Mouse (Mus musculus) forebrain, embryonic 13.5 days (tissue): ENCODE results near the gene Dock2. TPM values are rescaled to one million over a fixed set of nuclear protein-coding genes. Genes with fewer than 3 reads are reported as not detected.

Experiments used
- ATAC-seq: fragments of 200-750 bp; cut with Nextera tagmentation; 2 replicates; pipeline ENCODE4 v1.8.0; 2017
- H3K27ac ChIP-seq: fragments of 300-500 bp; sonication (generic); 2 replicates; pipeline ENCODE4 v1.5.1; 2015; ENCODE audit warnings: inconsistent platforms, mild to moderate bottlenecking, moderate library complexity
- H3K27me3 ChIP-seq: fragments of 300-500 bp; sonication (generic); 2 replicates; pipeline ENCODE4 v1.6.1; 2015; ENCODE audit warnings: mild to moderate bottlenecking, inconsistent platforms
- H3K36me3 ChIP-seq: fragments of 300-500 bp; sonication (generic); 2 replicates; pipeline ENCODE4 v1.6.1; 2015; ENCODE audit warnings: mild to moderate bottlenecking, inconsistent platforms; ENCODE audit not compliant: poor library complexity, severe bottlenecking
- H3K4me1 ChIP-seq: fragments of 300-500 bp; sonication (generic); 2 replicates; pipeline ENCODE4 v1.6.1; 2015; ENCODE audit warnings: inconsistent platforms
- H3K4me2 ChIP-seq: fragments of 300-500 bp; sonication (generic); 2 replicates; pipeline ENCODE4 v1.6.1; 2015; ENCODE audit warnings: inconsistent platforms, mild to moderate bottlenecking, moderate library complexity
- H3K4me3 ChIP-seq: fragments of 300-500 bp; sonication (generic); 2 replicates; pipeline ENCODE4 v1.5.1; 2015; ENCODE audit warnings: mild to moderate bottlenecking, inconsistent platforms
- H3K9ac ChIP-seq: fragments of 300-500 bp; sonication (generic); 2 replicates; pipeline ENCODE4 v1.6.1; 2015; ENCODE audit warnings: mild to moderate bottlenecking, inconsistent platforms
- H3K9me3 ChIP-seq: fragments of 300-500 bp; sonication (generic); replicated peaks from 2 replicates; pipeline ENCODE4 v1.6.1; 2016; ENCODE audit warnings: inconsistent platforms
- WGBS: fragments of 180-500 bp; shearing (Covaris S2); methylation state at CpG from one replicate; pipeline ENCODE4 v1.1.7; 2015; 5-methylcytosine and 5-hydroxymethylcytosine counted together
- polyA plus RNA-seq: library from polyadenylated mRNA; unstranded; fragments of >200 nt; fragmentation: Nextera tagmentation; extraction: Ambion mirVana; gene quantifications from 2 replicates; pipeline ENCODE4 v1.2.1, GENCODE M21; 2015

Dock2 gene
- polyA plus RNA-seq, 1 experiment from 2014 or later = 0.15 TPM

GRCm38 (mm10) chr11:34377649-34378048 is 406.0 kb downstream of the Dock2 start:
- peak; percentile 62 for ATAC-seq
- H3K4me3 ChIP-seq = no peak overlapping the region
- no peak overlapping the region for H3K4me2 ChIP-seq
- H3K27ac ChIP-seq = no peak overlapping the region
- 72% methylated on average over 6 of the region's 6 CpGs for whole genome bisulfite sequencing
- peaks cover 8% of the 10 kb centered on the region; the same call in 1 of the 2 replicates for H3K4me1 ChIP-seq
- H3K36me3 ChIP-seq = no peaks in the 10 kb centered on the region
- no peaks in the 10 kb centered on the region for H3K27me3 ChIP-seq
- no peak overlapping the region for H3K9ac ChIP-seq
- H3K9me3 ChIP-seq = no peaks in the 10 kb centered on the region

GRCm38 (mm10) chr11:34375557-34375956 is 408.1 kb downstream of the Dock2 start:
- Histone ChIP-seq H3K4me3 (no peak overlapping the region), H3K36me3 (no peaks in the 10 kb centered on the region), H3K9me3 (no peaks in the 10 kb centered on the region), H3K4me2 (no peak overlapping the region), H3K4me1 (peaks cover 8% of the 10 kb centered on the region; the same call in 1 of the 2 replicates), H3K9ac (no peak overlapping the region), H3K27ac (no peak overlapping the region), H3K27me3 (no peaks in the 10 kb centered on the region)
- WGBS = 90% methylated on average over 1 of the region's 1 CpGs
- no peak for ATAC-seq

- H3K4me1 ChIP-seq = no peaks in the 10 kb centered on the region
- H3K9me3 ChIP-seq = no peaks in the 10 kb centered on the region
- H3K27ac ChIP-seq = no peak overlapping the region
- no peaks in the 10 kb centered on the region for H3K36me3 ChIP-seq
- H3K4me3 ChIP-seq = no peak overlapping the region
- H3K9ac ChIP-seq = no peak overlapping the region
- 89% methylated on average over 4 of the region's 4 CpGs for WGBS
- H3K27me3 ChIP-seq = no peaks in the 10 kb centered on the region
- no peak for ATAC-seq
- H3K4me2 ChIP-seq = no peak overlapping the region
These were observed 411.5 kb downstream of the Dock2 start for GRCm38 (mm10) chr11:34372224-34372623.

- Histone ChIP-seq H3K9me3 (no peaks in the 10 kb centered on the region), H3K4me2 (no peak overlapping the region), H3K27ac (no peak overlapping the region), H3K36me3 (no peaks in the 10 kb centered on the region), H3K4me1 (peaks cover 10% of the 10 kb centered on the region; the same call in 1 of the 2 replicates), H3K27me3 (peaks cover 5% of the 10 kb centered on the region; the same call in 1 of the 2 replicates), H3K4me3 (no peak overlapping the region), H3K9ac (no peak overlapping the region)
- 41% methylated on average over 2 of the region's 2 CpGs for WGBS
- ATAC-seq = no peak
These were observed 427.6 kb downstream of the Dock2 start for GRCm38 (mm10) chr11:34356109-34356508.

- 83% methylated on average over 12 of the region's 12 CpGs for WGBS
- no peak for ATAC-seq
- Histone ChIP-seq H3K27me3 (peaks cover 5% of the 10 kb centered on the region; the same call in 1 of the 2 replicates), H3K4me3 (no peak overlapping the region), H3K4me1 (peaks cover 10% of the 10 kb centered on the region; the same call in 1 of the 2 replicates), H3K9me3 (no peaks in the 10 kb centered on the region), H3K27ac (no peak overlapping the region), H3K9ac (no peak overlapping the region), H3K4me2 (no peak overlapping the region), H3K36me3 (no peaks in the 10 kb centered on the region)
These were observed 428.3 kb downstream of the Dock2 start for GRCm38 (mm10) chr11:34355406-34355805.

- Histone ChIP-seq H3K27me3 (peaks cover 9% of the 10 kb centered on the region; the same call in 1 of the 2 replicates), H3K4me1 (peaks cover 11% of the 10 kb centered on the region), H3K36me3 (no peaks in the 10 kb centered on the region), H3K27ac (no peak overlapping the region), H3K4me3 (no peak overlapping the region), H3K9me3 (no peaks in the 10 kb centered on the region), H3K4me2 (no peak overlapping the region), H3K9ac (no peak overlapping the region)
- 84% methylated on average over 10 of the region's 10 CpGs for WGBS
- ATAC-seq = no peak
These were observed 434.1 kb downstream of the Dock2 start for GRCm38 (mm10) chr11:34349453-34350056.

- Histone ChIP-seq H3K36me3 (no peaks in the 10 kb centered on the region), H3K4me3 (no peak overlapping the region), H3K9ac (no peak overlapping the region), H3K9me3 (no peaks in the 10 kb centered on the region), H3K27me3 (peaks cover 9% of the 10 kb centered on the region; the same call in 1 of the 2 replicates), H3K4me1 (peaks cover 18% of the 10 kb centered on the region), H3K4me2 (no peak overlapping the region), H3K27ac (no peak overlapping the region; the same call in 1 of the 2 replicates)
- ATAC-seq = peak; percentile 92
- 29% methylated on average over 4 of the region's 4 CpGs for WGBS
These were observed 435.3 kb downstream of the Dock2 start for GRCm38 (mm10) chr11:34348287-34348918.

GRCm38 (mm10) chr11:34344310-34344709 is 439.4 kb downstream of the Dock2 start:
- Histone ChIP-seq H3K27ac (0 out of 2 replicates have a peak overlapping the region, but pooled peaks have one; percentile 12), H3K36me3 (no peaks in the 10 kb centered on the region)
- peak; percentile 48 for ATAC-seq

GRCm38 (mm10) chr11:34343742-34344307 is 439.9 kb downstream of the Dock2 start:
- Histone ChIP-seq H3K27me3 (0 out of 2 replicates have a peak, but pooled peaks cover 4% of the 10 kb centered on the region), H3K9ac (no peak overlapping the region), H3K4me1 (peaks cover 18% of the 10 kb centered on the region), H3K36me3 (no peaks in the 10 kb centered on the region), H3K27ac (0 out of 2 replicates have a peak overlapping the region, but pooled peaks have one; percentile 12), H3K4me3 (no peak overlapping the region), H3K4me2 (no peak overlapping the region), H3K9me3 (no peaks in the 10 kb centered on the region)
- WGBS = 65% methylated on average over 4 of the region's 4 CpGs
- ATAC-seq = no peak

More at GRCm38 (mm10) chr11:34344310-34344709, 439.4 kb downstream of the Dock2 start:
- Histone ChIP-seq H3K9me3 (no peaks in the 10 kb centered on the region), H3K4me1 (peaks cover 22% of the 10 kb centered on the region), H3K4me2 (no peak overlapping the region), H3K27me3 (0 out of 2 replicates have a peak, but pooled peaks cover 4% of the 10 kb centered on the region), H3K9ac (no peak overlapping the region), H3K4me3 (no peak overlapping the region)
- 65% methylated on average over 5 of the region's 5 CpGs for WGBS

GRCm38 (mm10) chr11:34339693-34340092 is 444.0 kb downstream of the Dock2 start:
- ATAC-seq = no peak
- H3K4me1 ChIP-seq = peaks cover 11% of the 10 kb centered on the region
- H3K36me3 ChIP-seq = no peaks in the 10 kb centered on the region
- no peak overlapping the region for H3K4me3 ChIP-seq
- no peaks in the 10 kb centered on the region for H3K27me3 ChIP-seq
- H3K27ac ChIP-seq = no peak overlapping the region
- no peak overlapping the region for H3K4me2 ChIP-seq
- H3K9ac ChIP-seq = no peak overlapping the region
- WGBS = 82% methylated on average over 5 of the region's 5 CpGs
- no peaks in the 10 kb centered on the region for H3K9me3 ChIP-seq

- peaks cover 4% of the 10 kb centered on the region; the same call in 1 of the 2 replicates for H3K4me1 ChIP-seq
- ATAC-seq = no peak
- H3K9me3 ChIP-seq = no peaks in the 10 kb centered on the region
- no peak overlapping the region for H3K4me2 ChIP-seq
- no peak overlapping the region for H3K9ac ChIP-seq
- H3K36me3 ChIP-seq = no peaks in the 10 kb centered on the region
- WGBS = 79% methylated on average over 1 of the region's 1 CpGs
- no peak overlapping the region for H3K27ac ChIP-seq
- no peaks in the 10 kb centered on the region for H3K27me3 ChIP-seq
- no peak overlapping the region for H3K4me3 ChIP-seq
These were observed 445.8 kb downstream of the Dock2 start for GRCm38 (mm10) chr11:34337907-34338306.

- Histone ChIP-seq H3K4me2 (no peak overlapping the region), H3K4me1 (peaks cover 9% of the 10 kb centered on the region; the same call in 1 of the 2 replicates), H3K36me3 (no peaks in the 10 kb centered on the region), H3K9me3 (no peaks in the 10 kb centered on the region), H3K27ac (no peak overlapping the region), H3K4me3 (no peak overlapping the region), H3K27me3 (no peaks in the 10 kb centered on the region), H3K9ac (no peak overlapping the region)
- ATAC-seq = no peak
- 75% methylated on average over 7 of the region's 7 CpGs for WGBS
These were observed 451.2 kb downstream of the Dock2 start for GRCm38 (mm10) chr11:34332344-34333031.
